Mouse (Mus musculus): ENCODE results near the gene Gm6337.
"Not testable (repeated sequence)": the region's sequence is repeated elsewhere in the genome, so short reads cannot be mapped to it uniquely, and the experiment has no call there.

Gene Gm6337

DNA sequence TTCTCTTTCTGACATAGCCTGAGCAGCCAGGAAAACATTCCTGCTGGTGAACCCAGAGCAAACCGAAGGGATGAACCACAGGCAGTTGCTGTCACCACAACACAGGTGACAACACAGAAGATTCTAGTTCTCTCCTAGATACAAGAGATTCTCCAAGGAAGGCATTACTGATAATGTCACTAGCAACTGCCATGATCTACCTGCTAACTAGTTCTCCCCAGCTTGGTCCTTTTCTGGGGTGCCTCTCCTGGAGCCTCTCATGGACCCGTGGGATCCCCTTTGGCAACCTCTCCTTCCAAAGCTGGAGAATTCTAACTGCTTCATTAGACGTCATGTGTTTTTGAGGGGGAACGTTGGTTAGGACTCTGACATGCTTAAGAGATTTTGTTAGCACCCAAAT lies at the start of gene Gm6337:
Gene Gm6337 (minus strand): TSS at position 101 of the 400 bp plus-strand sequence.
- not testable (repeated sequence) for DNase-seq

DNA sequence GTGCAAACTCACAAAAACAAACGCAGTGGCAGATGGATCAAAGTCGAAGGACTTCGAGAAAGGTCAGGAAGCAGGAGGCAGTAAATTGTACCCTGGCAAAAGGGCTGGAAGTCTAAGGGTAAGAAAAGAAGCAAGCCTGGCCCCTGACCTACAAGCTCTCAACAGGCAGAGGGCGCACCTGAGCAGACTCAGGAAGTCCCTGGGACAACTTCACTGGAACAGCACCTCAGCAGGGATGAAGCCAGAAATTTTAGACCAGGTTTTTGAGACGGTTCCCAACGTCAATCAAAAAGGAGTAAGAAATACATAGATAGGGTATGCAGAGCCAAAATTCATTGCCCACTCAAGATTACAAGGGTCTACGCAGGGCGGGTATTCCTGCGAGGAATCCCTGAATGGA lies 49.4 kb upstream of the Gm6337 start:
- not testable (repeated sequence) for DNase-seq

DNA sequence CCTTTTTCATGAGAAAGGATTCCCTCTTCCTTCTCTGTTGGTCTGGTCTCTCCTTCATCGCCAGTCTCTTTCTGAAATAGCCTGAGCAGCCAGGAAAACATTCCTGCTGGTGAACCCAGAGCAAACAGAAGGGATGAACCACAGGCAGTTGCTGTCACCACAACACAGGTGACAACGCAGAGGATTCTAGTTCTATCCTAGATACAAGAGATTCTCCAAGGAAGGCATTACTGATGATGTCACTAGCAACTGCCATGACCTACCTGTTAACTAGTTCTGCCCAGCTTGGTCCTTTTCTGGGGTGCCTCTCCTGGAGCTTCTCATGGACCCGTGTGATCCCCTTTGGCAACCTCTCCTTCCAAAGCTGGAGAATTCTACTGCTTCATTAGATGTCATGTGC lies 35.8 kb upstream of the Gm6337 start, which contains the start of gene Gm8206:
Gene Gm8206 (minus strand): TSS at position 101 of the 400 bp plus-strand sequence.
- DNase-seq, result not testable (repeated sequence)
